Mouse (Mus musculus) liver, embryonic 14.5 days (tissue): ENCODE results near the gene Ccndbp1.

Experiments
- CTCF ChIP-seq: IDR thresholded peaks from 2 replicates; pipeline ENCODE4 v1.5.1; 2016; ENCODE audit warnings: antibody characterized with exemption, low read depth, control low read depth
- EP300 ChIP-seq: IDR thresholded peaks from 2 replicates; pipeline ENCODE4 v1.6.1; 2016; ENCODE audit warnings: antibody characterized with exemption, low read depth

DNA sequence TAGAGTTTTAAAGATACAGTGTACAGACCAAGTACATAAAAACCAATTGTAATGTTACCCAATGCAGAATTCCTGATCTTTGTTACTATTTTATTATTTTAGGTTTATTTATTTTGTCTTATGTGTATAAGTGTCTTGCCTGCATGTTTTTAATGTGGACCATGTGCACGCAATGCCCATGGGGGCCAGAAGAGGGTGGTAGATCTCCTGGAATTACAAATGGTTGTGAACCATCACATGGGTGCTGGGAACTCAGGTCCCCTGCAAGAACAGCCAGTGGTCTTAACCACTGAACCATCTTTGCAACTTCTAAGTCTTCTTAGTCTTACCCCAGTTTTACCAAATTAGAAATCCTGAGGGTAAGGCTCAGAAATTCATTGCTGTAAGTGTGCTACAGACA is 23.0 kb upstream of the Ccndbp1 start:
- TF ChIP-seq CTCF: peak; percentile 72
- no peak for TF ChIP-seq EP300
